Mouse (Mus musculus) heart, postnatal 0 days (tissue): ENCODE measurements at regions not wholly inside any gene's neighbourhood (a gene's known extent, or its start where the extent isn't known, plus 50 kb on each side); places are given as distances from the start of the nearest gene placed in this dataset.

ENCODE experiments used
- ATAC-seq: fragments of 200-750 bp; cut with Nextera tagmentation; 2 replicates; pipeline ENCODE4 v1.8.0; 2017; ENCODE audit warnings: low read depth, moderate number of reproducible peaks, moderate library complexity; ENCODE audit not compliant: insufficient read depth
- DNase-seq: peaks from one replicate; pipeline ENCODE4 v3.0.0-alpha.2; 2016; ENCODE audit warnings: low spot score
- H3K27ac ChIP-seq: fragments of 300-500 bp; sonication (generic); 2 replicates; pipeline ENCODE4 v1.5.1; 2014; ENCODE audit warnings: low read depth, mild to moderate bottlenecking
- H3K27me3 ChIP-seq: fragments of 300-500 bp; sonication (generic); 2 replicates; pipeline ENCODE4 v1.6.1; 2014; ENCODE audit warnings: low read length, mixed read lengths; ENCODE audit not compliant: control insufficient read depth, insufficient read depth
- H3K36me3 ChIP-seq: fragments of 300-500 bp; sonication (generic); replicated peaks from 2 replicates; pipeline ENCODE4 v1.6.1; 2014; ENCODE audit warnings: low read length, mixed read lengths; ENCODE audit not compliant: control insufficient read depth, insufficient read depth
- H3K4me1 ChIP-seq: fragments of 300-500 bp; sonication (generic); 2 replicates; pipeline ENCODE4 v1.6.1; 2014; ENCODE audit warnings: antibody characterized with exemption; ENCODE audit not compliant: control insufficient read depth, insufficient read depth
- H3K4me2 ChIP-seq: fragments of 300-500 bp; sonication (generic); 2 replicates; pipeline ENCODE4 v1.6.1; 2014; ENCODE audit warnings: low read depth, mild to moderate bottlenecking, low read length, moderate library complexity
- H3K4me3 ChIP-seq: fragments of 300-500 bp; sonication (generic); 2 replicates; pipeline ENCODE4 v1.5.1; 2014; ENCODE audit warnings: low read depth, low read length
- H3K9ac ChIP-seq: fragments of 300-500 bp; sonication (generic); replicated peaks from 2 replicates; pipeline ENCODE4 v1.6.1; 2014; ENCODE audit warnings: low read depth, low read length, mixed read lengths
- H3K9me3 ChIP-seq: fragments of 300-500 bp; sonication (generic); replicated peaks from 2 replicates; pipeline ENCODE4 v1.6.1; 2016; ENCODE audit warnings: low read length; ENCODE audit not compliant: control insufficient read depth
- CTCF ChIP-seq: IDR thresholded peaks from 2 replicates; pipeline ENCODE4 v1.5.1; 2016; ENCODE audit warnings: antibody characterized with exemption, control low read depth, low read depth
- EP300 ChIP-seq: IDR thresholded peaks from 2 replicates; pipeline ENCODE4 v1.6.1; 2016; ENCODE audit warnings: antibody characterized with exemption, low read depth
- WGBS: fragments of 180-500 bp; shearing (Covaris S2); extraction: QIAGEN DNeasy Blood & Tissue Kit; methylation state at CpG from one replicate; pipeline ENCODE4 v1.1.7; 2014; 5-methylcytosine and 5-hydroxymethylcytosine counted together

DNA sequence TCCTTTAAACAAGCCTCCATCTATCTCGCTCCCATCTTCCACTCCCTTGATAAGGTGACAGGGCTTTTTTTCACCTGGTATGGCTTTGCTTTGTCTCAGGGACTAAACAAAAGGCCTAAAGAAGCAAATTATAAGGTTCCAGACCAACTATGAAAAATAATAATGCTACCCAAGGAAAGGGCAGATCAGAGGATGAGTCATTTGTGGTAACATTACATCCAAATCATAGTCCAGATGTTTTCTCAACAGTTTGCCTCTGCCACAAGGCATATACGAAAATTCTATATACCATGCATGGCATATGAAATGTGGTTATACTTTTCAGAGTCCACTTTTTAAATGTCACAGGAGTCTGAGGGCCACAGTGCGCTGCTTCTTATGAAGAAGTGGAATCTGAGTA is 302.7 kb downstream of the Lpin1 start:
- TF ChIP-seq EP300 (no peak), CTCF (no peak)
- Histone ChIP-seq H3K36me3 (no peaks in the 10 kb centered on the region), H3K27me3 (no peaks in the 10 kb centered on the region), H3K4me1 (no peaks in the 10 kb centered on the region), H3K9ac (no peak overlapping the region), H3K4me3 (no peak overlapping the region), H3K9me3 (no peaks in the 10 kb centered on the region), H3K4me2 (no peak overlapping the region), H3K27ac (no peak overlapping the region)
- ATAC-seq: no peak
- DNase-seq: no peak
- 70% methylated on average over 3 of the region's 3 CpGs for WGBS

DNA sequence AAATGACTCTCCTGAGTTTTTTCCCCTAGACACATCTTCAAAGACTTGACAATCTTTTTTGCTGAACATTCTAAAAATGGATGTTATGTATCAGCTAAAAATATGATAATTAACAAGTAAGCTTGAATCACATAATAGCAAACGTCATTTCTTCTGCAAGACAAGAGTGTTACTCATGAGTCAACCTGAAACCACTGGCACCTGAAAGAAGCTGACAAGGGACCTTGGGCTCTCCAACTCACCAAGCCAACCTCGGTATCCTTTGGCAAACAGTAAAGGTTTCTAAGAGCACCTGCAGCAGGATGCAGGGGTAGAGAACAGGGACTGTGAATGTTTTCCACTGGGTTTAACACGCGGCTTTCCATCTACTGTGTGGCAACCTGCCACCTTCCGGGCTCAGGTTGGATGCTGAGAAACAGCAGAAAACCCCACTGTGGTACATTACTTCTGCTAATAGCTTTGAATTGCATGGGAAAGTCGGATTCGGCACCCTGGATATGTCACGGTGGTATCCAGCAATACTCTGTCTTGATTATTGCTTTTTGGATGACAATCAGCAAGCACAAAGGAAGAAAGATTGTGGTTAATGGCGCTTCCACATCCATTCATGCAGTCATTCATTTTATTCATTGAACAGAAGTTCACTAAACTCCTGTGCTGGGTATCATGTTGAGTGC is 305.9 kb downstream of the Lpin1 start:
- TF ChIP-seq CTCF: no peak
- no peak for TF ChIP-seq EP300
- WGBS: 78% methylated on average over 9 of the region's 9 CpGs
- ATAC-seq (no peak), DNase-seq (no peak)
- Histone ChIP-seq H3K27ac (no peak overlapping the region), H3K4me2 (no peak overlapping the region), H3K9ac (no peak overlapping the region), H3K4me1 (no peaks in the 10 kb centered on the region), H3K27me3 (no peaks in the 10 kb centered on the region), H3K36me3 (no peaks in the 10 kb centered on the region), H3K9me3 (no peaks in the 10 kb centered on the region), H3K4me3 (no peak overlapping the region)

DNA sequence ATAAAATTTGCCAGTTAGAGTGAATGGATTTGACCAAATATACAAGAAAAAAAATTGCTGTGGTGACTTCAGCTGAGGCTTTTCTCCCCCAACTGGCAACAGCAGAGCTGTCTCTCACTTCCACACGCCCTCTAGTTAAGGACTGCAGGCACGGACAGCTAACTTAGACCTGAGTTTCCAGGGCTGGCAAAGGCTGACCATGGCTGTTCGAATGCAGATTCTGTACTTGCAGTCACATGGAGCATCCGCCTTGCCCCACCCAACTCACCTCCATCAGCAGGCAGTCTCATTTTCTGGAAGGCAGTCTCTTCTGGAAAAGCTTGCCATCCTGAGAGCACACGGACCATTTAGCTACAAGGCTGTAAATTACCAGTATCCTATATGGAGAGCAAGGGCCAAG is 325.7 kb downstream of the Lpin1 start:
- H3K4me1 ChIP-seq: no peaks in the 10 kb centered on the region
- TF ChIP-seq EP300 (no peak), CTCF (no peak)
- ATAC-seq (no peak), DNase-seq (no peak)
- H3K4me2 ChIP-seq: no peak overlapping the region
- H3K27ac ChIP-seq: no peak overlapping the region
- no peak overlapping the region for H3K4me3 ChIP-seq
- no peak overlapping the region for H3K9ac ChIP-seq
- H3K9me3 ChIP-seq: no peaks in the 10 kb centered on the region
- no peaks in the 10 kb centered on the region for H3K36me3 ChIP-seq
- WGBS: 71% methylated on average over 5 of the region's 5 CpGs
- no peaks in the 10 kb centered on the region for H3K27me3 ChIP-seq

DNA sequence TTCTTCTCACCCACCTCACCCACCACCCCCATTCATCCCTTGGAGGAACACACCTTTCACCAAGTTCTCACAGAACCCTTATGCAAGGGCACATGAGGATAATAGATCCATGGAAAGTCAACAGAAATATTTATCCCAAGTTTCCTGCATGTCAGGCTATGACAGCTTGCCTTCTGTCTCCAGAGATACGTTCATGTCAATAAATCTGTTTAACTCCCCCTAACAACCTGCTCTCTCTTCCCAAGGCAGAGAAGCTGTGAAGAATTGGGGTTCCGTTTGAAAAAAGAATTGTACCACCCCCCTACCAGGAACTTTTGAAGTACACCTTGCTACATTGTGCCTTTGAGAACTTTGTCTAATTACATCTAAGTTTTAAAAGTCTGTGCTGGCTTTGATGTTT is 331.6 kb downstream of the Lpin1 start:
- Histone ChIP-seq H3K4me3 (no peak overlapping the region), H3K9ac (no peak overlapping the region), H3K4me1 (0 out of 2 replicates have a peak, but pooled peaks cover 3% of the 10 kb centered on the region), H3K36me3 (no peaks in the 10 kb centered on the region), H3K4me2 (no peak overlapping the region), H3K27ac (no peak overlapping the region), H3K9me3 (no peaks in the 10 kb centered on the region), H3K27me3 (no peaks in the 10 kb centered on the region)
- no peak for ATAC-seq
- 83% methylated on average over 2 of the region's 2 CpGs for WGBS
- DNase-seq: no peak
- no peak for TF ChIP-seq EP300

DNA sequence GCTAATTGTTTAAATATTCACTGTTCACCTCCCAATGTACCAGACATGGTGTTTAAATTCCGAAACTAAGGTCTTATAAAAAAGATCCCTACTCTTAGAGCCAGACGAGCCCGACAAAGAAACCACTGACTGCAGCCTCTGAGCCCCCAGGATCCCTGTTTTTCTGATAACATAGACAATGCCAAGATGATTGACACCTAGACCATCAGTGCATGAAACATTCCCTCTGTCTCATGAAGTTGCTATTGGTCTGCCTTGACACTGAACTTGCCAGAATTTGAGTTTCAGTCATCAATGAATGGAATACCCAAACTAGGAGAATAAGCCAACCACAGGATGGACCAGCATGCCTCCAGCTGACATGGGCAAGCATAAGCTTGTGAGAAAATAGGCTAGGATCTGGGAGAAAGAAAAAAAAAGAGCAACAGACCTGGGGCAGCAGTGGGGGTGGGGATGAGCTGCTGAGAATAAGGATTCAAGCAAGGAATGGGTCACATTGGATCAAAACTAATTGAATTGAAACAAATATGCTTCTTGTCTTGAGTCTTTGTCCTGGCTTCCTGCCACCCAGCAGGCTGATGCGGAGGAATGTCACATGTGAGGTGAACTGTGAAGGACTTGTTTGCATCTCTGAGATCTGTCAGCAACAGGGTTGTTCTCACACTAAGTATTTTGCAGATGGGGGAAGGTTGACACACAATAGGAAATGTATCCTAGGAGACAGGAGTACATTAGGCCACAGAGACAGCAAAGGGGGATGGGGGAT is 333.0 kb downstream of the Lpin1 start:
- H3K9ac ChIP-seq: no peak overlapping the region
- no peak overlapping the region for H3K27ac ChIP-seq
- H3K9me3 ChIP-seq: no peaks in the 10 kb centered on the region
- DNase-seq: no peak
- H3K4me1 ChIP-seq: 0 out of 2 replicates have a peak, but pooled peaks cover 3% of the 10 kb centered on the region
- no peak overlapping the region for H3K4me2 ChIP-seq
- H3K4me3 ChIP-seq: no peak overlapping the region
- peak; percentile 68 for ATAC-seq
- 71% methylated on average over 4 of the region's 4 CpGs for WGBS
- H3K27me3 ChIP-seq: no peaks in the 10 kb centered on the region
- TF ChIP-seq CTCF (no peak), EP300 (no peak)
- H3K36me3 ChIP-seq: no peaks in the 10 kb centered on the region
